Mouse (Mus musculus) megakaryocyte-erythroid progenitor cell, adult 5-6 weeks (primary cell): Measurements from ENCODE around the gene Timm23. TPM values are rescaled to one million over a fixed set of nuclear protein-coding genes. Genes with fewer than 3 reads are reported as not detected.
A peak's percentile ranks its signal among the peaks of the same experiment; 100 is the strongest.
"Not testable (repeated sequence)": the region's sequence is repeated elsewhere in the genome, so short reads cannot be mapped to it uniquely, and the experiment has no call there.

ENCODE experiments used
- ATAC-seq: replicated peaks from 2 replicates; pipeline ENCODE4 v1.8.0; 2016; ENCODE audit warnings: mild to moderate bottlenecking, inconsistent platforms; ENCODE audit not compliant: severe bottlenecking, poor library complexity, low FRiP score, low TSS enrichment
- total RNA-seq, 2 experiments: library from RNA; stranded (forward) in 1 of 2; stranded (reverse) in 1 of 2; fragments of 200-1000, 215-1000 nt in 1 of 2; fragments of >200 nt in 1 of 2; fragmentation: Nextera tagmentation in 1 of 2; gene quantifications; 2 replicates each; pipeline ENCODE4 v1.2.3; 2014 to 2017

The Timm23 gene
- total RNA-seq (2014; fragmentation: Nextera tagmentation), result 216 and 235 TPM in 2 replicates
- total RNA-seq (2017), result 189 and 199 TPM in 2 replicates

DNA sequence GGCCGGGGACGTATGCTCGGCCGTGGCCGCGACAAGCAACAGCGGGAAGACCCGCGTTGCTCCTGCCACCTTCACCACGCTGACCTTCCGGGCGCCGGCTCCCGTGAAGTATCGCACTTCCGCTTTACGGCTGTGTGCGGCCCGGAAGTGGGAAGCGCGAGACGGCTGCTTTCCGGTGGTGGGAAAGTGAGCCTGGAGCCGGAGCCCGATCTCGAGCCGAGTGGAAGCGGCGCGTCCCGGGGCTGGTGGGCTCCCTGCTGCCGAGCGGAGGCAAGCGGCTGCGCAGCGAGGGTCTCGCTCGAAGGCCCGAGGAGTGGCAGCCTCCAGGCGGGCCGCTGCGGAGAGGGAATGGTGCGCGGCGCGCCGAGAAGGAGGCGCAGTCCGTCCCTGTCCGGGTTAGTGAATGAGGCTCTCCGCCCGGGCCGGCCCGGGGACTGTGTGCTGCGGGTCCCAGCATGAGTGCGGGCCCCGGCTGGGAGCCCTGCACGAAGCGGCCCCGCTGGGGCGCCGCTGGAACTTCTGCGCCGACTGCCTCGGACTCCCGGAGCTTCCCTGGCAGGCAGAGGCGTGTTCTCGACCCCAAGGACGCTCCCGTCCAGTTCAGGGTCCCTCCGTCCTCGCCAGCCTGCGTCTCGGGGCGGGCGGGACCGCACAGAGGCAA, at the start of gene Timm23, which contains the start of gene Parg:
Gene Timm23 (minus strand): TSS at position 108 of the 661 bp plus-strand sequence.
Gene Parg (plus strand): TSS at position 159 of the 661 bp plus-strand sequence.
- peak; percentile 94 for ATAC-seq

DNA sequence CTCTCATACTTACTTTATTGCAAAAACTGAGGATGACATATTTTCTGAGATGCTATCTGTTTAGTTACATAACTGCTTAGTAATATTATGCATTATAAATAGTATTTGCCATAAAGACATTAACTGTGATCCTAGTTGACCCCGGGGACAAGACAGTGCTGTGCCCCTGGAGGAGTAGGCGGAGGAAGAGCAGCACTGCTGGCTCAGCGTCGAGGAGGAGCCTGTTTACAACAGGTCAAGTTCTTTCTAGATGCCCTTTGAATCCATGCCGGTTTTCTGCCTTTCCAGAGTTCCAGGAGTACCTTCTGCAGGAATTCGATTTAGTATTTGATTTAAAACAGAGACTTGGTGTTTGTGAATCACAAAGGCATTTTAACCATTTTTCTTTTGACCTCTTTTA, 47.9 kb upstream of the Timm23 start:
- no peak for ATAC-seq

DNA sequence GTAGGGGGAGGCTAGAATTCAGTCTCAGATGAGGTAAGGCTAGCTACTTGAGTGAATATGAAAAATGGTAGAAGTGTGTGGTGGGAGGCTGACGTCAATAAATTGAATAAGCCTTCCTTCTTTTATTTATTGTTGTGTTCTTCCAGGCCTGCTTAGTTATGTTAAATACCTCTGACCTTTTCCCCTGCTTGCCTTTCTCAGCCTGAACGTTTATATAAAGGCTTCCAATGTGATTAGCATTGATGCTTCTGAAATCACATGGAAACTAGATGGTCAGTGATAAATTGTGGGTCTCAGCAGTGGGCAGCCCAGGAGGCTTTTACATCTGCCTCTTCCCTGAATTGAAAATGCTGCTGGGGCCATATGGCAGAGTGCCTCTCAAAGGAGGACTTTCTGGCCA, 44.3 kb upstream of the Timm23 start:
- no peak for ATAC-seq

DNA sequence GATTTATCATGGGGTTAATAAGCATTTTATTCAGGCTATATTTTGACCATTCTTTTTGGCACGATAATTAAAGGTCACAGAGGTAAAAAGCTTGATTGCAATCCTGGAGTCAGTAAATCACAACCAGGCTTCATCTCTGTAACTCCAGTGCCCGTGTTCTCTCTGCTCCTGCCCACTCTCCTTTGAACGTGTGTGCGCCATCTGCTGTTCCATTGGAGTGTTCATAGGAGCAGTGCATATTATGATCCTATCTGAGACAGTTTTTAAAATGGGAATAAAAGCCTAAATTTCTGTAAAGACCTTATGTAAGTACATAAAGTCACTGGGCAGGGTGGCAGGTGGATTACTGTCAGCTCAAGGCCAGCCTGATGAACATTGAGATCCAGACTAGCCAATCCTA, 40.7 kb upstream of the Timm23 start:
- ATAC-seq, result no peak

DNA sequence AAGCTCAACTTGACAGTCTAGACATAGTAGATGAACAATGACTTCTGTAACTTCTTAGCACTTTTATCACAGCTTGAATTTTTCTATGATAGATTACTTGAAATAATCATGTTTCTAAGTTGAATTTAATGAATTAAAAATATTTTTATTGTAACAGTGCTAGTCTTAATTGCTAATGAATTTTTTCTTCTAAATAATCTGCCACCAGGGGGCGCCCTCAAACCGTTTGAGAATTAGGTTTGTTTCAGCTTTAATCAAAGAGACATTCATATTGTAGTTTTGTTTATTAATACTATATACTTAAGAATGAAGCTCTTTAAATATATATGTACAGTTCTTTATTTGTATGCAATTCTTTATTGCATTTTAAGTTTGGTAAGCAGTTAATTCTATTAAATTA, 27.3 kb upstream of the Timm23 start:
- ATAC-seq, result no peak

DNA sequence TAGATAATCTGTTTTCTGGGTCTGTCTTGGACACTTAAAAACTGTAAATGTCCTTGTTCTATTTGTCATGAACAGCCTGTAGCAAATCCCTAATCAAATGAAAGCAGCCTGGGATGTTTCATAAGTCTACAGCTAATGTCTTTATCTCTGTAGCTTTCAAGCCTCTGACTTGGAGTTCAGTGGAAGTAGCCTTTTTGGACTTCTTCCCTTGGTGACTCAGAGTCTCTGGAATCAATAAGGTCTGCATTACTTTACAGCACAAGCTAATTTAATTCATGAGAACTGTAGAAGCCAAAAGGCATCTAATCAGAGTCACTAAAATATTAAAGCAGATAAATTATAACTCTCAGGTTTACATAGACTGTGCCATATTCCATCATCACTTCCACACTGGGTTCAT, 24.9 kb upstream of the Timm23 start:
- ATAC-seq, result no peak

DNA sequence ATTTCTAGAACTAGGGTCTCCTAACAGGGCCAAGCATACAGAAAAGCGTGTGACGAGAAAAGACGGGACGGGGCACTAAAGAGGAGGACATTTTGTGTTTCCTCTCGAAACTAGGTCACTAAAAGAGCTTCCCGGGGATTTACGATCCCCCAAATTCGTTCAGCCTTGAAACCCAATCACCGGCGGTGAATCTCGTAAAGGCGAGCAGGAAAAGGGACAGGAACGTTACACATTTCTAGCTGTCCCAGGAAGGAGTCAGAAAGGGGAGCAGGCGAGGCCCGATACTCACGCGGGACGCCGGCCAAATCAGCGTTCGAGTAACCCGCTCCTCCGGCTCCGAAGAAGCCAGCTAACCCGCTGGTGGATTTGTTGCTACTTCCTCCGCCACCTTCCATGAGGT, 344 bp downstream of the Timm23 start:
- 0 out of 2 replicates have a peak, but pooled peaks have one; percentile 27 for ATAC-seq

DNA sequence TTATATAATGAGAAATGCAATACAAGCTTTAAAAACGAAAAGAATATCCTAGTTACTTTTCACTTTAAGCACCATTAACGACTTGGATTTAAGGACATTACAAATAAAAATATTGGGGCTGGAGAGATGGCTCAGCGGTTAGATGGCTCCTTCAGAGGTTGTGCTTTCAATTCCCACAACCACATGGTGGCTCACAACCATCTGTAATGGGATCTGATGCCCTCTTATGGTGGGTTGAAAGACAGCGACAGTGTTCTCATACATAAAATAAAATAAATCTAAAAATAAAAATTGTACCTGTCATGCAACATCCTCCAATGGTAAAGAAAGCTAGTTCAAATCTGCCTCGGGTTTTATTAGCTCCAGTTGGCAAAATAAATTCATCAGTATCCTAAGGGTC, 8.1 kb downstream of the Timm23 start:
- not testable (repeated sequence) for ATAC-seq

DNA sequence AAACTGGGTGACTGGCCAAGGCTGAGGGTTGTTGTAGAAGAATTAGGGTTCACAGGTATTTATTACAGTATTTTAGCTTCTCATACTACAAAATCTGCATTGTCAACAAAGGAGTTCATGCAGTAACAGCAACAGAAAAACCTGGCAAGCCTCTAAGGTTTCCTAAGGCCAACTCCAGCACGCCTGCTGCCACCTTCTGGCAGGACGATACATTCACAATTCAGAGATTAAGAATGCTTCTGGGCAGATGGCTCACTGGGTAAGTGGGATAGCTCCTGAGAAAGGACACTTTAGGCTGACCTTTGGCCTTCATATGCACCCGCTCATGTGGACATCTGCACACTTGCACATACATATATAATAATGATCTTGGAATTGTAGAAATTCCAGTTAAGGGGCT, 9.3 kb downstream of the Timm23 start:
- ATAC-seq, result peak; percentile 87

DNA sequence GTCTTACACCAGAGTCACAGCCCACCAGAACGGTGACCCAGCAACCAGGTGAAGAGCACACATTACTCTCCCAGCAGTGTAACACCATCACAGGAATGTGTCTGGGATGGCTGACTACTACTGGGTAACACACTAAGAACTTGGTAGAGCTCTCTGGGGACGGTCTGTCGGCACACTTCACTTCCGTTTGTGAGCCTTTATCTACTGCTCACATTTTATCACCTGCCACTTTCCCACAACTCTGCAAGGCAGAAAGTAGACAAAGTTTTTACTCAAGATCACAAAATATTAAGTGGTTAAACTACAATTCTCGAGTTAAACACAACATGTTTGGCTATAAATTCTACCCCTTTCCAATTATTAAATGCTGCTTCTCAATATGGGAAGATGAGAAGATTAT, 9.8 kb downstream of the Timm23 start:
- peak; percentile 21; the same call in 1 of the 2 replicates for ATAC-seq

DNA sequence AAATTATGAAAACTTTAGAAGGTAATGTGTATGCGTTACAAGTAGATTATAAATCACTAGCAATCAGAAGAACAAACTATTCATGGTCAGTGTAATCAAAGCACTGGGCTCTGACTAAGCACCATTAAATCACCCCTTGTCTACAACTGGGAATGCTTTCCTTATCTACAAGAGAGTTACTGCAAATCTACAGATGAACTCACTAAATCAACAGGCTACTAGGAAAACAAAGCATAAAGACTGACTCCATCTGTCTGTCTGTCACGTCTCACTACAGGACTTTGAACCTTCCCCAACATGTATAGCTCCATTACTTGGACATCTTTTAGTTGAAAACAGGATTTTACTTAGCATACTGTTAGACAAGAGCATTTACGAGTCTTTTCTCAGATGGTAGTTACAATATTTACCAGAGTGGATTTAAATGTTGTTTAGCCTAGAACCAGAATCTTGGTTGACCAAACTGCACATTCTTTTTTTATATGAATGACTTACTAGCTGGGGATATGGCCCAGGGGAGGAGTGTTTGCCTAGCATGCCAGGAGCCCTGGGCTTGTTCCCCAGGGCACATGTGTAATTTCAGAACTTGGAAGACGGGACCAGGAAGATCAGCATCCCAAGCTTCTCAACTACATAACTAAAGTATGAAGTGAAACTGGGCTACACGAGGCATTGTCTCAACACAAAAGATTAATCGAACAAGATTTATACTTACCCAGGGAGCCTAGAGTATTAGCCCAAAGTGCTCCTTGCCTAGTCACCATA, 10.9 kb downstream of the Timm23 start:
- ATAC-seq, result no peak

DNA sequence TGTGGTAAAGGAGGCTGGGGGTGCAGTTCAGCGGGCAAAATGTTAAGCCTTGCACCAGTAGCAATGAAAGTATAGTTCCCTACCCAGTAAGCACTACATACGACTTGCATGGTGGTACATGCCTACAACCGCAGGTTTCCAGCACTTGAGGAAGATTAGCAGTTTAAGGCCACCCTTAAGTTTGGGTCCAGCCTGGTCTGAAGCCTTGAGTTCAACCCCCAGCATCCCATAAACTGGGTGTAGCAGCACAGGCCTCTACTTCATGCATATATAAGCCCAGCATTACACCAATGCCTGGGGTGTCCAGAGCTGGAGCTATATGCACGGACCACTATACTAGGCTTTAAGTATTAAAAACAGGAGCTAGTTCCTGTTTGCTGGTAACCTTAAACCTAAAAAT, 17.9 kb downstream of the Timm23 start:
- no peak for ATAC-seq

DNA sequence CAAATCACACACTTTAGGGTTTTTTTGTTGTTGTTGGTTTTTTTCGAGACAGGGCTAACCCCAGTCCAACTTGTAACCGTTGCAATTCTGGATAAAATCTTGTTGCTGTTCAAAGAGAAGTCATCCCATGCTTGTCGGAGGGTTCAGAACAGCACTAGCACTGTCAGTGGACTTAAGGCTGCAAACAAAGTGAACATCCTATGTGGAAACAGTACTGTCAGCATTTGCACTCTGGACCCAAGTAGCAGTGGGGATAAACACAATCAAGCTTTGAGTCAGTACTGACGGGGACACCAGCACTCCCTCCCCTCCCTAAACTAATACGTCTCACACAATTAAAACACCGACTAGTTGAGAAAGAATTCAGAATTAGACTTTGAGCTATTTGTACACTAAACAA, 20.8 kb downstream of the Timm23 start:
- no peak for ATAC-seq

DNA sequence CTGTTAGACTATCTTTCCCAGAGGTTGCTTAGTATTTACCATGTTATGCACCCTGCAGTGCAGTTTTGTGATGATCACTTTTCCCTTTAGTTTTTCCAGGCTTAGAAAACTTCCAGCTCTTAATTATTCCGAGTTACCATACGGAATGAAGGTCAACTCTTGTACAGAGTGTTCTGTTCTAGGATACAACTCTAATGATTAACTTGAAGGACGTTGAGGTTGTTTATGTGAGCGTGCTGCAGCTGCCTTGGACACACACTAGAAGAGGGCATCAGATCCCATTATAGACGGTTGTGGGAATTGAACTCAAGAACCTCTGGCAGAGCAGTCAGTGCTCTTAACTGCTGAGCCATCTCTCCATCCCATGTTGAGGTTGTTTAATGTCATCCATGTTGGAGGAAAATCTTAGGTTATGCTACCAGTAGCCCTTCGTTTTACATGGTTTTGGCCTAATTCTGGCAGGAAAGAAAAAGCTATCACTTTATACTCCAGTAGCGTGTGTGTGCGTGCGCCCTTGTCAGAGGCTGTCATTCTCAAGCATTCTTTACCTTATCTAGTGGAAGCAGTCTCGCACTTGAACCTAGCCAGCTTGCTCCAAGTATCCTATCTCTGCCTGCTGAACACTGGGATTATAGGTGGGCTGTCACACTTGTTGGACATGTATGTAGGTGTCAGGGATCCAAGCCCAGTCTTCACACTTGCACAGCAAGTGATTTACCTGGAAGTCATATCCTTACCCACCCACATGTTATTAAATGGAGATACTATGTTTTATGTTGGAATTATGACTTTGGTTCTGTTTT, 22.1 kb downstream of the Timm23 start:
- ATAC-seq, result no peak

DNA sequence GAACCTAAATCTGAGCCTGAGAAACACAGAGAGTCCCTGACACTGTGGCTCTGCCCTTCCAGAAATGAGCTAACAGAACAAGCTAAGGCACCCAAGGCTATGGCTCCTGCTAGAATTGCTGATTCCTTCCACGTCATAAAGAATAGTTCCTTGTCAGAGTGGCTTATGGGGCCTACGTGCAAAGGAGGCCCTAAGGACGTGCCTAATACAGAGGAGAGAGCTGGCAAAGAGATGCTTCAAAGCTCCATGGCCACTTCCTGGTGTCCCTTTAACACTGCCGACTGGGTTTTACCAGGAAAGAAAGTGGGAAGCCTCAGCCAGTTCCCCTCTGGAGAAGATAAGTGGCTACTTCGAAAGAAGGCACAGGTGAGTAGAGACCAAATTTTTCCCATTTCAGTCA, 25.1 kb downstream of the Timm23 start:
- not testable (repeated sequence) for ATAC-seq

DNA sequence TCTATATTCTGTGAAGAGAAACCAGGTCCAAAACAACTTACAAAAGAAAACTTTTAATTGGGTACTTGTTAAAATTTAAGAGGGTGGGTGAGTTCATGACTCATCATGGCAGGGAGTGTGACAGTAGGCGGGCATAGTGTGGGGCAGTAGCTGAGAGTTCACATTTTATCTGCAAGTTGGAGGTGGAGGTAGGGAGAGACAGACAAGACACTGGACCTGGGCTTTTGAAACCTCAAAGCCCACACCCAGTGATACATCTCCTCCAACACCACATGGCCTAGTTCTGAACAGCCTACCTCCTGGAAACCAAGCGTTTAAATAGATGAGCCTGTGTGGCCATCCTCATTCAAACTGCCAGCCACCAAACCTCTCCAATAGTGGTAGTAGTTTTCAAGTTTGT, 26.4 kb downstream of the Timm23 start:
- 0 out of 2 replicates have a peak, but pooled peaks have one; percentile 35 for ATAC-seq

DNA sequence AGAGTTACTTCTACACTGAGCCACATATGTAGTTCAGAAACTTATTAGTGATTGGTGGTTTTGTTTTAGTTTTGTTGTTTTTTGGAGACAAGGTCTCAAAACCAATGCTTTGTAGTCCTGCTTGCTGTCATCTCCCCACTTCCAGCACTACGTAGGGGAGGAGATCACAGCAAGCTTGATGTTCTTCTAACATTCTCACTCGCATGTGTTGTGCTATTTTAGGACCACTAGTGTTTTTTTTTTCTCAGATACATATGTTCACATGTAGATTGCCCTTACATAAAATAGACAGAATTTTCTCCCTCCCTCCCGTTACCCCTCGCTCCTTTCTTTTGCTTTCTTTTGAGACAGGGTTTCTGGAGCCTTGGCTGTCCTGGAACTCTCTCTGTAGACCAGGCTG, 31.6 kb downstream of the Timm23 start:
- ATAC-seq, result no peak

DNA sequence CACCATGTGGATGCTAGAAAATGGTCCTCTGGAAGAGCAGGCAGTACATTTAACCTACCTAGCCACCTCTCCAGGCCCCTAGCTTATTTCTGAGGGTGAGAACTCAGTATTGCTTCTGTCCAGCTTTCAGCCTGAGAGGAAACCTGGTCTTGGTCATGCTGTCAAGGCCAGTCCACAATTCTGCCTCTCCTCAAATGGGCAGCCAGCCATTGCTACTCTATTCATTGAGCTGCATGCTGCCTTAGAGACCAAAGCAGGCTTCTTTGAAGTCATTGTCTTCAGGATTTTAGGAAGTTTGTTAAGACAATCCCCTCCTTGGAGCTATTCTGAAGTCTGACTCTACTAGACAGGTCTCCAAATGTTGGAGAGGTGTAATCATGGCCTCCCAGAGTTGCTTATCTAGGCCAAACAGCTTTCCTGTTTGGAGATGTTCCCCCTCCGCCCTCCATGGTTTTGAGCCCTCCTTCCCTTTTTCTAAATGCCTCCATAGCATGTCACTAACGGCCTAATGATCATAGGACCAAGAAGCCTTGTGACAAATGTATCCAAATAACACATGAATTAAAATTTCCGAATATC, 33.0 kb downstream of the Timm23 start:
- peak; percentile 72 for ATAC-seq

DNA sequence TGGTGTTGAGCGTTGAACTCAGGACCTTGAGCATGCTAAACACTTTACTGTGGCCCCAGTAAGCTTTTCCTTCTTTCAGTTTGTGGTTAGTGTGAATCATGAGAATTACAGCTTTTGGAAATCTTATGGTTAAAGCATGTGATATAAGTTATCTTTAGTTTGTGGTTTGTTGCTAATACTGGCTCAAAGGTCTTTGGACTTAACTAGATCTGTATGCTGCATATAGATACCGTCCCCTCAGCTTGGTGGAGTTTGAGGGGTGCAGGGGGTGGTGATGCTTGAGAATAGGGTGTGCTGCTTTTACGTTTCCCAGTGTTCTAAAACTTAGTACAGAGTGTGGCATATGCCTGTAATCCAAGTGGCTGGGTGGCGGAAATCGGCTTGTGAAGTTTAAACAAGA, 34.4 kb downstream of the Timm23 start:
- peak; percentile 49 for ATAC-seq

DNA sequence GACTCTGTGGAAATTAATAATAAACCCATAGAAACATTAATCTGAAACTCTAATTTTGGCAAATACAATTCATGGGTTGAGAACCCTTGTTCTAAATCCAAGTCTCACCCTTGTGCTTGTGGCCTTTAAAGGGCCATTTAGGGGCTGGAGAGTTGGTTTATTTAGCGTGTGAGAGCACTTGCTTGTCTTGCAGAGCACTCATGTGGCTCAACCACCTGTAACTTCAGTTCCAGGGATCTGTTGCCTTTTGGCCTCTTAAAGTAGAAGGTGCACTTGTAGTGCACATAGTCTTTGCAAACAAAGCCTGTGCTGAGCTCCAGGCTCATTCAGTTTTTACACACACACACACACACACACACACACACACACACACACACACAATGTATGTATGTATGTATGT, 34.9 kb downstream of the Timm23 start:
- ATAC-seq, result no peak
